Mouse (Mus musculus): ENCODE measurements around the gene Zfp536. TPM values are rescaled to one million over a fixed set of nuclear protein-coding genes. Genes with fewer than 3 reads are reported as not detected.
A peak's percentile ranks its signal among the peaks of the same experiment; 100 is the strongest.

Gene Zfp536
- polyA plus RNA-seq, 1 experiment, result not detected

- peak overlapping the region; percentile 48 for H3K4me2 ChIP-seq (ENCODE audit: low read depth)
- no peaks in the 10 kb centered on the region for H3K27me3 ChIP-seq (ENCODE audit: control insufficient read depth, insufficient read depth, insufficient read length)
- H3K79me2 ChIP-seq (ENCODE audit: control insufficient read depth, insufficient read depth), result no peaks in the 10 kb centered on the region
- no peak overlapping the region for H3ac ChIP-seq (ENCODE audit: control insufficient read depth, insufficient read length)
- no peaks in the 10 kb centered on the region for H3K36me3 ChIP-seq (ENCODE audit: control insufficient read depth, insufficient read depth)
- peak overlapping the region; percentile 15 for H3K4me3 ChIP-seq
- TF ChIP-seq SRF (IDR thresholded peaks at IDR 0.05; ENCODE audit: control insufficient read depth, insufficient read length, low read depth) (no peak), TCF3 (IDR thresholded peaks at IDR 0.05; ENCODE audit: insufficient read length, low read depth) (no peak), MYOD1 (IDR thresholded peaks at IDR 0.05; ENCODE audit: control insufficient read depth in 1 of 3, insufficient read length in 2 of 3, low read depth in 2 of 3) (no peak), POLR2AphosphoS2 (IDR thresholded peaks at IDR 0.05; ENCODE audit: insufficient read length, low read depth) (no peak), E2F4 (IDR thresholded peaks at IDR 0.05; ENCODE audit: insufficient read depth) (no peak), REST (IDR thresholded peaks at IDR 0.05; ENCODE audit: insufficient read depth, insufficient read length) (no peak), TCF12 (IDR thresholded peaks at IDR 0.05; ENCODE audit: insufficient read depth, poor library complexity, severe bottlenecking) (no peak), MAX (IDR thresholded peaks at IDR 0.05; ENCODE audit: low read depth) (no peak), USF1 (IDR thresholded peaks at IDR 0.05; ENCODE audit: low read depth) (no peak), POLR2A (IDR thresholded peaks at IDR 0.05; ENCODE audit: insufficient read length, low read depth) (no peak), MYOG (IDR thresholded peaks at IDR 0.05; ENCODE audit: control insufficient read depth in 1 of 3, insufficient read depth in 1 of 3, insufficient read length in 2 of 3, low read depth in 2 of 3) (no peak), CEBPB (IDR thresholded peaks at IDR 0.05; ENCODE audit: insufficient read depth, poor library complexity, severe bottlenecking) (no peak)
These were observed 209.5 kb downstream of the Zfp536 start for GRCm38 (mm10) chr7:37563831-37564400.

GRCm38 (mm10) chr7:37563171-37563574 is 210.3 kb downstream of the Zfp536 start:
- no peaks in the 10 kb centered on the region for H3K36me3 ChIP-seq (ENCODE audit: control insufficient read depth, insufficient read depth)
- no peak overlapping the region for H3ac ChIP-seq (ENCODE audit: control insufficient read depth, insufficient read length)
- TF ChIP-seq POLR2A (IDR thresholded peaks at IDR 0.05; ENCODE audit: insufficient read length, low read depth) (no peak), CEBPB (IDR thresholded peaks at IDR 0.05; ENCODE audit: insufficient read depth, poor library complexity, severe bottlenecking) (no peak), REST (IDR thresholded peaks at IDR 0.05; ENCODE audit: insufficient read depth, insufficient read length) (no peak), MYOG (IDR thresholded peaks at IDR 0.05; ENCODE audit: control insufficient read depth in 1 of 3, insufficient read depth in 1 of 3, insufficient read length in 2 of 3, low read depth in 2 of 3) (no peak), E2F4 (IDR thresholded peaks at IDR 0.05; ENCODE audit: insufficient read depth) (no peak), TCF12 (IDR thresholded peaks at IDR 0.05; ENCODE audit: insufficient read depth, poor library complexity, severe bottlenecking) (no peak), USF1 (IDR thresholded peaks at IDR 0.05; ENCODE audit: low read depth) (no peak), MYOD1 (IDR thresholded peaks at IDR 0.05; ENCODE audit: control insufficient read depth in 1 of 3, insufficient read length in 2 of 3, low read depth in 2 of 3) (no peak), SRF (IDR thresholded peaks at IDR 0.05; ENCODE audit: control insufficient read depth, insufficient read length, low read depth) (no peak), TCF3 (IDR thresholded peaks at IDR 0.05; ENCODE audit: insufficient read length, low read depth) (no peak), POLR2AphosphoS2 (IDR thresholded peaks at IDR 0.05; ENCODE audit: insufficient read length, low read depth) (no peak), MAX (IDR thresholded peaks at IDR 0.05; ENCODE audit: low read depth) (no peak)
- peak overlapping the region; percentile 75 for H3K4me2 ChIP-seq (ENCODE audit: low read depth)
- H3K79me2 ChIP-seq (ENCODE audit: control insufficient read depth, insufficient read depth), result no peaks in the 10 kb centered on the region
- peak overlapping the region; percentile 15 for H3K4me3 ChIP-seq
- no peaks in the 10 kb centered on the region for H3K27me3 ChIP-seq (ENCODE audit: control insufficient read depth, insufficient read depth, insufficient read length)

GRCm38 (mm10) chr7:37562505-37562904 is 210.9 kb downstream of the Zfp536 start:
- peak overlapping the region; percentile 75 for H3K4me2 ChIP-seq (ENCODE audit: low read depth)
- peak overlapping the region; percentile 15 for H3K4me3 ChIP-seq
- H3K79me2 ChIP-seq (ENCODE audit: control insufficient read depth, insufficient read depth), result no peaks in the 10 kb centered on the region
- TF ChIP-seq POLR2AphosphoS2 (IDR thresholded peaks at IDR 0.05; ENCODE audit: insufficient read length, low read depth), result no peak
- no peak for TF ChIP-seq TCF12 (IDR thresholded peaks at IDR 0.05; ENCODE audit: insufficient read depth, poor library complexity, severe bottlenecking)
- no peak for TF ChIP-seq E2F4 (IDR thresholded peaks at IDR 0.05; ENCODE audit: insufficient read depth)
- TF ChIP-seq CEBPB (IDR thresholded peaks at IDR 0.05; ENCODE audit: insufficient read depth, poor library complexity, severe bottlenecking), result no peak
- no peak for TF ChIP-seq REST (IDR thresholded peaks at IDR 0.05; ENCODE audit: insufficient read depth, insufficient read length)
- no peak for TF ChIP-seq USF1 (IDR thresholded peaks at IDR 0.05; ENCODE audit: low read depth)
- no peak for TF ChIP-seq MAX (IDR thresholded peaks at IDR 0.05; ENCODE audit: low read depth)
- no peak for TF ChIP-seq POLR2A (IDR thresholded peaks at IDR 0.05; ENCODE audit: insufficient read length, low read depth)
- TF ChIP-seq TCF3 (IDR thresholded peaks at IDR 0.05; ENCODE audit: insufficient read length, low read depth), result no peak
- no peak for TF ChIP-seq SRF (IDR thresholded peaks at IDR 0.05; ENCODE audit: control insufficient read depth, insufficient read length, low read depth)
- TF ChIP-seq MYOG (IDR thresholded peaks at IDR 0.05; ENCODE audit: control insufficient read depth in 1 of 3, insufficient read depth in 1 of 3, insufficient read length in 2 of 3, low read depth in 2 of 3), result no peak
- TF ChIP-seq MYOD1 (IDR thresholded peaks at IDR 0.05; ENCODE audit: control insufficient read depth in 1 of 3, insufficient read length in 2 of 3, low read depth in 2 of 3), result no peak
- H3K27me3 ChIP-seq (ENCODE audit: control insufficient read depth, insufficient read depth, insufficient read length), result no peaks in the 10 kb centered on the region
- H3ac ChIP-seq (ENCODE audit: control insufficient read depth, insufficient read length), result no peak overlapping the region
- H3K36me3 ChIP-seq (ENCODE audit: control insufficient read depth, insufficient read depth), result no peaks in the 10 kb centered on the region

GRCm38 (mm10) chr7:37560581-37560980 is 212.9 kb downstream of the Zfp536 start:
- Histone ChIP-seq H3K79me2 (ENCODE audit: control insufficient read depth, insufficient read depth) (no peaks in the 10 kb centered on the region), H3K27me3 (ENCODE audit: control insufficient read depth, insufficient read depth, insufficient read length) (no peaks in the 10 kb centered on the region), H3K4me3 (no peak overlapping the region), H3ac (ENCODE audit: control insufficient read depth, insufficient read length) (no peak overlapping the region), H3K36me3 (ENCODE audit: control insufficient read depth, insufficient read depth) (no peaks in the 10 kb centered on the region), H3K4me2 (ENCODE audit: low read depth) (no peak overlapping the region)
- TF ChIP-seq REST (IDR thresholded peaks at IDR 0.05; ENCODE audit: insufficient read depth, insufficient read length) (no peak), MAX (IDR thresholded peaks at IDR 0.05; ENCODE audit: low read depth) (no peak), TCF3 (IDR thresholded peaks at IDR 0.05; ENCODE audit: insufficient read length, low read depth) (no peak), E2F4 (IDR thresholded peaks at IDR 0.05; ENCODE audit: insufficient read depth) (no peak), MYOD1 (IDR thresholded peaks at IDR 0.05; ENCODE audit: control insufficient read depth in 1 of 3, insufficient read length in 2 of 3, low read depth in 2 of 3) (no peak)
